Mouse (Mus musculus): ENCODE measurements around the gene Spen.

Gene Spen

DNA sequence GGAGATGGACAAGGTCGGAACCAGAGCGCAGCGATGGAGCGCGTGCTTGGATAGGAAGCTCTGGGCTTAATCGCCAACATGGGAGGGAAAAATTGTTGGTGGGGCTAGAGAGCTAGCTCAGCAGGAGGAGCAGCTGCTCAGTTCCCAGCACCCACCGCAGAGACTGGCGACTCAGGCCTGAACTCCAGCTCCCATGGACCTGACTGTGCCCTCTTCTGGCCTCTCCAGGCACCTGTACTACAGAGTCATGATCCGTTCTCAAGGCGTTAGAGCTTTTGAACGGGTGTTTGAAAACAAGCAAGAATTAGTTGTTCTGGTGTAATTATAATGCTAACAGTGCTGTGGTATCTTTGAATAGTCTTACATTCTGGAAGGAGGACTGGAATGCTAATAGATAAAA, 9.5 kb downstream of the Spen start:
- DNase-seq (ENCODE audit: low read depth, low spot score): no peak

DNA sequence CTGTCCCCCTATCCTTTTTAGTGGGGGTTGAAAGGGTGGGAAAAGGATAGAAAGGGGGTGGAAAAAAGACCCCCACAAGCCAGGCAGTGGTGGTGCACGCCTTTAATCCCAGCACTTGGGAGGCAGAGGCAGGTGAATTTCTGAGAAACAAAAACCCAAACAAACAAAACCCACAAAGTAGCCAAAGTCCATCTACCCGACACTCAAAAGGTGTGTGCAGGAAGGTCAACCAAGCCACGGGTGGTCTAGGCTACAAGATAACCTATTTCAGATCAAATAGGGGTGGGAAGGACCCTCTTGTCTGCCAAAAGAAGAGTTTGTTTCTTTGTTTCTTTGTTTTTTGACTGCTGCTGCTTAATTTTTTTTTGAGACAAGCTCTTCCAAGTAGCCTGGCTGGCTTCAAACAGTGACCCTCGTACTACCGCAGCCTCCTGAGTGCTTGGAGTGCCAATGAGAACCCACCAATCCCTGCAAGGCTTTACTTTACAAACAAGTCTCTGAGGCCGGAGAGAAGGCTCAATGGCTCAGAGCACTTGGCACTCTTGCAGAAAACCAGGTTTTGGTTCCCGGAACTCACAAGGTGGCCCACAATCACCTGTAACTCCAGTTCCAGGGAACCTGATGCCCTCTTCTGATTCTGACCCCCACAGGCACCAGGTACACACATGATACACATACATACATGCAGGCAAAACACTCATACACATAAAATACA, 11.3 kb downstream of the Spen start:
- DNase-seq (ENCODE audit: low read depth, low spot score): no peak

GRCm38 (mm10) chr4:141525940-141526339, 12.5 kb downstream of the Spen start:
- DNase-seq (ENCODE audit: low read depth, low spot score): no peak

- no peak for DNase-seq (ENCODE audit: low read depth, low spot score)
Measured at GRCm38 (mm10) chr4:141524658-141525057, 13.7 kb downstream of the Spen start.

DNA sequence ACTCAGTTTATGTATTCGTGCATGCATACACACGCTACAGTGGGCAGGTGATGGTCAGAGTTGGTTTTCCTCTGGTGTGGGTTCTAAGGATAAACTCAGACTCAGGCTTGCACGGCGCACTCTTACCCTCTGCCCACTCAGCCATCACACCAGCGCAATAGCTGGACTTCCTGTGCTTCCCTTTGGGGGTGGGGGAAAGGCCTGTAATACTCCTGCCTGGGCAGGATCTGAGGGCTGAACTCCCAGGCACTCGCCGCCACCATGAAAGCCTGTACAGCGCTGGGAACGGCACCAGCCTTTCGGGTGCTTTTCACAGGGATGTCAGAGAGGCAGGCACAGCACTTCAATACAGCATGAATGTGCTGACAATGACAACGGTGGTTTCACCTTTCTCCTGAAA, 15.3 kb downstream of the Spen start:
- DNase-seq (ENCODE audit: low read depth, low spot score): no peak

GRCm38 (mm10) chr4:141518386-141518785, 20.0 kb downstream of the Spen start:
- no peak for DNase-seq (ENCODE audit: low read depth, low spot score)

GRCm38 (mm10) chr4:141514179-141514641, 24.2 kb downstream of the Spen start:
- no peak for DNase-seq (ENCODE audit: low read depth, low spot score)

GRCm38 (mm10) chr4:141512145-141512544, 26.3 kb downstream of the Spen start:
- no peak for DNase-seq (ENCODE audit: low read depth, low spot score)

GRCm38 (mm10) chr4:141510457-141510856, 27.9 kb downstream of the Spen start:
- DNase-seq (ENCODE audit: low read depth, low spot score): no peak

DNA sequence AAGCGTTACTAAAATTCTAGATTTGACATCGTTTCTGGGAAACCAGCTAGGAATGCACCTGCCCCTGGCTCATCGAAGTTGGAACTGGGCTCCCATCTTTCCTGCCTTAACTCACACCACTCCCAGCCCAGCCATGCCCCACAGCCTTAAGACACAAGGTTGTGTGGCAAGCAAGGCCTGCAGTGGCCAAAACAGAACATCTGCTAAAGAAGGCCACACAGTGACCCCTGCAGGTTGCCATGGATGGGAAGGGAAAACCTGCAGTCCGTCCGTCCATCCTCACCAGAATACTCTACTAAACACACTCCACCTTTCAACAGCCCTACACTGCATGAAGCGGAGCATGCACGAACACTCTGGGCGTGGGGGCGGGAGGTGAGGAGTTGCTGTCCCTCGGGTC, 31.5 kb downstream of the Spen start:
- no peak for DNase-seq (ENCODE audit: low read depth, low spot score)

DNA sequence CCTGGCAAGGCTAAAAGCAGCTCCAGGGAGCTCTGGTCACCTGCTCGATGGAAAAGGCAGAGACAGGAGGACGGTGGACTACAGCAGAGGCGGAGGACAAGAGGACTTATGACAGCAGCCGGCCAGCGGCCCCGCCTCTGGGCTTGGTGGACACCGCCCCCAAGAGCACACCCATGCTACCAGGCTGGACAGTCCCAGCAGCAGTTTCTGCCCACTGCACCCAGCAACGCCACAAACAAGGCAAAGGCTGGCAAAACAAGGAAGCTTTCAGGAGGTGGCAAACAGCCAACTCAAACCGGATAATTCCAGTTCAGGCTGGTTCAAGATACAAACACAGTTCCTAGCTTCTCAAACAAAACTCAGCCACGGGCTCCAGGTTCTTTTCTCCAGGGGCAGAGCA, 32.0 kb downstream of the Spen start:
- no peak for DNase-seq (ENCODE audit: low read depth, low spot score)

DNA sequence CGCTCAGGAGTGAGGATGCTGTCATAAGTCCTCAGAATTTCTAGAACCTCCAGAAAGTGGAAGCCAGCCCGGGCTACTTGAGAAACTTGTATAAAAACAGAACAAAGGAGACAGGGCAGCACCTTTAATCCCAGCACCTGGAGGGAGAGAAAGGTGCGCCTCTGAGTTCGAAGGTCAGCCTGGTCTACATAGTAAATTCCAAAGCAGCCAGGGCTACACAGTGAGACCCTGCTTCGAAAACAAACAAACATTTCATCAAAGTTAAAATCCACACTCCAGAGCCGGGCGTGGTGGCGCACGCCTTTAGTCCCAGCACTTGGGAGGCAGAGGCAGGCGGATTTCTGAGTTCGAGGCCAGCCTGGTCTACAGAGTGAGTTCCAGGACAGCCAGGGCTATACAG, 32.6 kb downstream of the Spen start:
- no peak for DNase-seq (ENCODE audit: low read depth, low spot score)

DNA sequence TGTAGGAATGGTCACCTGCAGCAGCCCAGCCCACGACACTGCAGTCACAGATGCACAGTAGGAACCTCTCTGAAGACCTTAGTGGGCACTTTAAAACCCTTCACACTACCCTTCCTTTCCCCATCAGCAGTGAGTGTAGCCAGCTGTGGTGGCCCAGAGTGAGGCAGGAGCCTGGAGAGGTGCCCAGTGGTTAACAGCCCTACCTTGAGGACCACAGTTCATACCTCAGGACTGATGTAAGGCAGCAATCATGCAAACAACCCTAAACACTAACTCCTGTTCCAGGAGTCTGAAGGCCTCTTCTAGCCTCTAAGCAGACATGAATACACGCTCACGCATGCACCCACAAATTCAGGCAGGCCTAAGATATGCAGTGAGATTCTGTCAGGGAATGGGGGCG, 33.9 kb downstream of the Spen start:
- no peak for DNase-seq (ENCODE audit: low read depth, low spot score)

GRCm38 (mm10) chr4:141502723-141503122, 35.7 kb downstream of the Spen start:
- no peak for DNase-seq (ENCODE audit: low read depth, low spot score)

GRCm38 (mm10) chr4:141501058-141501457, 37.3 kb downstream of the Spen start:
- DNase-seq (ENCODE audit: low read depth, low spot score): no peak

DNA sequence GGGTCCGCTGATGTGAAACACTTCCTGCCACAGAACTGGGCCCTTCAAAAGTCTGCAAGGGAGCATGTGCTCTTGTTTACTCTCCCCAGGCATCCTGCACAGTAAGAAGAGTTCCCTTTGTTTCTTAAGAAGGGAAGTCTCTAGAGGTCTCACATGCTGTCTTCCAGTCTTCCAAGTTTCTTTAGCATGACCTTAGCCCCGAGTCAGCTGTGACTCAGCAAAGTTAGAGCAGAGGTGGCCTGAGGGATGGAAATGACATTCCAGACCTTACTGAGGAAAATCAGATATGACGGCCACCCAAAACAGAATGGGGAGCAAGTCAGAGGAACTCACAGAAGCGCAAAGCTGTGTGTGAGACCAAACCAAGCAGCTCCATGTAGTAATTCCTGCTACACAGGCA, 37.8 kb downstream of the Spen start:
- DNase-seq (ENCODE audit: low read depth, low spot score): no peak

GRCm38 (mm10) chr4:141488670-141489069, 49.7 kb downstream of the Spen start:
- DNase-seq (ENCODE audit: low read depth, low spot score): no peak

GRCm38 (mm10) chr4:141487581-141487980, 50.8 kb downstream of the Spen start:
- DNase-seq (ENCODE audit: low read depth, low spot score): no peak

DNA sequence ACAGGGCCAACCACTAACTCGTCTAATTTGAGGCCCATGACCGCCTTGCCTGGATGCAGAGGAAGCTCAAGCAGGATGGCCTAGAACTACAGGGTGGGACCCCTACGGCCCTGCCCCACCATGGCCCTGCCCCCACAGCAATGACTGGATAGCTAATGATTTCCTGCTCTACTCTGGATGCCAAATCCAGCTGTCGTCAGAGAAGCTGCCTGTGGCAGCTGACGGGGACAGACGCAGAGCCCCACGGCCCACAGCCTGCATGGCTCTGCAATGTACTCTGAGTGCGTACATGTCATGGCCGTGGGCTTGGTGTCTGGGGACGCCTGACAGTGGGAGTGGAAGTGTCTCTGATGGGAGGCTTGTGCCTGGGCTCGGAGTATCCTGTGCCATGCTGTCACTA, 54.3 kb downstream of the Spen start:
- no peak for DNase-seq (ENCODE audit: low read depth, low spot score)

- DNase-seq (ENCODE audit: low read depth, low spot score): no peak
Measured at GRCm38 (mm10) chr4:141479411-141479810, 59.0 kb downstream of the Spen start.

DNA sequence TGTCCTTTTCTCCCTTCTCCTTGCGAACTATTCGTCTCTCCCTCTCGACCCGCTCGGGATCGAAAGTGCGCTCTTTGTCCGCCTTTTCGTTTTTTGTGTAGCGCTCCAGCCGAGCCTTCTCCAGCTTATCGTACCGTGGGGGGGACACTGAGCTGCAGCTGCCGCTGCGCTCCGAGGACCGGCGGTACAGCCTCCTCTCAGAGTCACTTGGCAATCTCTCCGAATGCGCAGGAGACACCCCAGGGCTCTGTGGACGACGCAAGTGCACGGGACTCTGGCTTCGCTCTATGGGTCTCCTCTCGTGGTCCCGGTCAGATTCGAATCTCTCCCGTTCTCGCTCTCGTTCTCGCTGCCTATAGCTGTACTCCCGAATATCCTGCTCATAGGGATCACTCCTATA, 59.6 kb downstream of the Spen start:
- DNase-seq (ENCODE audit: low read depth, low spot score): no peak

- DNase-seq (ENCODE audit: low read depth, low spot score): no peak
Measured at GRCm38 (mm10) chr4:141478225-141478624, 60.2 kb downstream of the Spen start.

- DNase-seq (ENCODE audit: low read depth, low spot score): no peak
Measured at GRCm38 (mm10) chr4:141477681-141478102, 60.7 kb downstream of the Spen start.

DNA sequence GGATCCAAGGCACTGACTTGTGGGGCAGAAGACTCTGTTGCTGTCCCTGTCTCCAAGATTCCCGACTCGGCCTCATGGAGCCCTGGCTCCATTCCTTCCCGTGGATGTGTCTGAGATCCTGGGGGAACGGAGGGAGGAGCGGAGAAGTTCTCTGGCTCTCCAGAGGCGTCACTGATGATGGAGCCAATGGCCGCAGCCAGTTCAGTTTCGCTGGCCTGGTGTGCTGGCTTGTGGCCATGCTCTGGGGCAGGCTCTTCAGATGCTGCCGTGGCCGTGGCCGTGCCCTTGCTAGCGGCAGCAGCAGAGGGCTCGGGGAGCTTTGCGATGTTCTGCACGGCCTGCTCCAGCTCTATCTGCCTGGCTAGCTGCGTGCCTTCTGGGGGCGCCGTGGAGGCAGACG, 64.0 kb downstream of the Spen start:
- no peak for DNase-seq (ENCODE audit: low read depth, low spot score)

All from forelimb bud, embryonic 11.5 days (tissue).